Mouse (Mus musculus) naive thymus-derived CD4-positive, alpha-beta T cell, adult 2 months (primary cell): ENCODE measurements at regions not wholly inside any gene's neighbourhood (a gene's known extent, or its start where the extent isn't known, plus 50 kb on each side); places are given as distances from the start of the nearest gene placed in this dataset.

Source experiments
- DNase-seq: peaks from one replicate; pipeline ENCODE4 v3.0.0-alpha.2; 2011; ENCODE audit warnings: low read depth

DNA sequence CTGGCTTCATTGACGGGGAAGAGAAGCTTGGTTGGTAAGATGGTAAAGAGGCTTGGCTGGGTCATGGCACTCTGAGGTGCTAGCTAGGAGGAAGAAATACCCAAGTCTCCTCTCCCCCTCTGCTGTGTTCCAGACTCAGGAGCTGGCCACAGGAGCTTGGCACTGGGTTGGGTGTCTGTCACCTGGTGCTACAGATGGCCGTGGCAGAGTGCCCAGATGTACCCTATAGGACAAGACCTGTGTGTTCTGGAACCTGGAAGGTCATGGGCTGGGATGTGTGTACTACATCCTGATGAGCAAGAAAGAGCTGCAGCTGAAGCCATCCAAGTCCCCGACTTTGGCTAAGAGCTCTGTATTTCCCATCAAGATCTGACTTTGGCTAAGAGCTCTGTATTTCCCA is 72.4 kb downstream of the Nupl2 start:
- no peak for DNase-seq

GRCm38 (mm10) chr5:24239006-24239405 is 74.2 kb downstream of the Nupl2 start:
- DNase-seq, result no peak

DNA sequence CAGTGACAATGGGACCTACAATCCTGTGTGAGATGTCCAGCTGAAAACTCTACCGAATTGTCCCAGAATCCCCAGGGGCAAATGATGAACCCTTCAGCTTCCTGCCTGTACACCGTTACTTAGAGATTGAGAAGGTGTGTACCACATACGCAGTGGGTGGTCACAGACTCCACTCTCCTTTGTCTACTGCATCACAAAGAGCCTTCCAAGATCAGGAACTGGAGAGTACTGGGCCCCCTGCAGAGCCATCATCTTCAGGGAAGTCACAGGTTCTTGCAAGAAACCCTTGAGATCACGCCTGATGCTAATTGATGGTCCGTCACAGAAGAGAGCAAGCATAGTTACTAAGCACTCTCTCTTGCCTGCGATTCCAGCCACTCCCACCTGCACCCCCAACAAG is 79.4 kb downstream of the Nupl2 start:
- no peak for DNase-seq

- DNase-seq, result no peak
Measured at GRCm38 (mm10) chr5:24255421-24255820, 90.7 kb downstream of the Nupl2 start.

DNA sequence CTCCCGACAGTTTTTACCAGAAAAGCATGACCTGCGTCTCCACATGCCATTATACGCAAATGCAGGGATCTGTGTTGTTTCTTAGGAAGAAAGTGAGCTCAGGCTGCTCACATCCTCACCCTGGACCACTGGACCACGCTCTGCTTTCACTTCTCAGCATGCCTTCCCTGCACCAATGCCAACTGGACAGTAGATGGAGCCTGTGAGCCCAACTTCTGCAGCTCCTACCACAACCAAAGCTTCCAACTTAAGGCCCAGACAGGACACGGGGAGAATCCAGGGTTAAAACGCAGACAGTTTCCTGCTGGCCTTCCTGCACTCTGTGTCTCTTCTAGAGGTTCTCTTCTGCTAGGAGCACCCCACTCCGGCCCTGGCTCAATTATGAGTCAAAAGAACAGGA is 90.3 kb downstream of the Kcnh2 start:
- peak; percentile 77 for DNase-seq

DNA sequence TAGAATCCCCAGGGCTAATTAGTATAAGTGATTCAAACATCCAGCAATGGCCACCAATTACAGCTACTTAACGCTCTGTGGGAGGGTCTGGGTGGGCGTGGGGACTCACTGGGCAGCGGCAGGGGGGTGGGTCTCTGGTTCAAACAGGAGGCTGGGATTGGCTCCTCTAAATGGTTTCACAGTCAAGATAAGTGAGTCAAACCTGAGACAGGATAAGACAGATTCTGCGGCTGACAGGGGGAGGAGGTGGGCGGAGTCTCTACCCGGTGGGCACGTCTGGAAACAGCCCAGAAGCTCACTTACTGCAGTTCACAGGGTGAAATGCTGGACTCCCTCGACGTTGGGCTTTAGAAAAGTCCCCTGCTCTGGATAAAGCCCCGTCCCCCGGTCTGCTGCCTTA is 89.3 kb downstream of the Kcnh2 start:
- DNase-seq, result peak; percentile 28

GRCm38 (mm10) chr5:24264151-24264550 is 87.3 kb downstream of the Kcnh2 start:
- DNase-seq, result no peak

DNA sequence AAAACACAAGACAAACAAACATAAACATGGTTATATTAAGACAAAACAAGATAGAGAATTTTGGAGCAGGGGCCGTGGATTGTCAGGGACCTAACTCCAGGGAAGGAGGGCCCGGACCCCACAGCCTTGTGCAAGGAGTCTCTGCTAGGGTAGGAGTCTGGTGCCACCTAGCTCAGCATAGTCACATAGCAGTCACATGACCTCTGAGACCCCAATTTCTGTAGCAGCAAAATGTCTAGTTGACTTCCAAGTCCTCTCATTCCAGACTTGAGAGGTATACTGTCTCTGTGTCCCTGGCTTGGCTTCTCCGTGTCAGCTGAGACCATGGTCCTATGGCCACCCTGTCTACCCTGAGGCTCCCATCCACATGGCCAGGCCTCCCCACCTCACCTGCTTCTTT is 86.0 kb downstream of the Kcnh2 start:
- DNase-seq, result peak; percentile 18

- peak; percentile 95 for DNase-seq
Measured at GRCm38 (mm10) chr5:24266344-24267295, 84.8 kb downstream of the Kcnh2 start.
